Mouse (Mus musculus) stomach, embryonic 14.5 days (tissue): ENCODE results near the gene Gm20431. TPM values are rescaled to one million over a fixed set of nuclear protein-coding genes. Genes with fewer than 3 reads are reported as not detected.
"Not testable (repeated sequence)": the region's sequence is repeated elsewhere in the genome, so short reads cannot be mapped to it uniquely, and the experiment has no call there.

ENCODE experiments used
- ATAC-seq: fragments of 200-750 bp; cut with Nextera tagmentation; 2 replicates; pipeline ENCODE4 v1.8.0; 2017; ENCODE audit warnings: low read depth, moderate TSS enrichment; ENCODE audit not compliant: insufficient number of reproducible peaks, insufficient read depth, low FRiP score
- H3K27ac ChIP-seq: fragments of 300-500 bp; sonication (generic); 2 replicates; pipeline ENCODE4 v1.5.1; 2014; ENCODE audit warnings: mild to moderate bottlenecking, low read length, moderate library complexity, mixed read lengths
- H3K27me3 ChIP-seq: fragments of 300-500 bp; sonication (generic); 2 replicates; pipeline ENCODE4 v1.6.1; 2014; ENCODE audit warnings: low read length, control low read depth, mixed read lengths; ENCODE audit not compliant: control insufficient read depth, insufficient read depth
- H3K36me3 ChIP-seq: fragments of 300-500 bp; sonication (generic); 2 replicates; pipeline ENCODE4 v1.6.1; 2014; ENCODE audit warnings: mild to moderate bottlenecking, control low read depth, low read length, moderate library complexity, mixed read lengths; ENCODE audit not compliant: control insufficient read depth, insufficient read depth
- H3K4me1 ChIP-seq: fragments of 300-500 bp; sonication (generic); 2 replicates; pipeline ENCODE4 v1.6.1; 2014; ENCODE audit warnings: low read length, control low read depth, mixed read lengths; ENCODE audit not compliant: control insufficient read depth, insufficient read depth
- H3K4me2 ChIP-seq: fragments of 300-500 bp; sonication (generic); replicated peaks from 2 replicates; pipeline ENCODE4 v1.6.1; 2014; ENCODE audit warnings: low read depth, low read length, control low read depth
- H3K4me3 ChIP-seq: fragments of 300-500 bp; sonication (generic); 2 replicates; pipeline ENCODE4 v1.5.1; 2014; ENCODE audit warnings: low read depth, low read length, control low read depth
- H3K9ac ChIP-seq: fragments of 300-500 bp; sonication (generic); replicated peaks from 2 replicates; pipeline ENCODE4 v1.6.1; 2014; ENCODE audit warnings: low read depth, mild to moderate bottlenecking, control low read depth, low read length, moderate library complexity, mixed read lengths
- H3K9me3 ChIP-seq: fragments of 300-500 bp; sonication (generic); 2 replicates; pipeline ENCODE4 v1.6.1; 2016; ENCODE audit warnings: low read depth, low read length, control low read depth; ENCODE audit not compliant: control insufficient read depth
- WGBS: fragments of 180-500 bp; shearing (Covaris S2); extraction: QIAGEN DNeasy Blood & Tissue Kit; methylation state at CpG from one replicate; pipeline ENCODE4 v1.1.7; 2014; 5-methylcytosine and 5-hydroxymethylcytosine counted together
- polyA plus RNA-seq: library from polyadenylated mRNA; unstranded; fragments of >200 nt; fragmentation: Nextera tagmentation; extraction: Ambion mirVana; gene quantifications from 2 replicates; pipeline ENCODE4 v1.2.1, GENCODE M21; 2014

The Gm20431 gene
- polyA plus RNA-seq, 1 experiment from 2014 or later, result 8.1 TPM

DNA sequence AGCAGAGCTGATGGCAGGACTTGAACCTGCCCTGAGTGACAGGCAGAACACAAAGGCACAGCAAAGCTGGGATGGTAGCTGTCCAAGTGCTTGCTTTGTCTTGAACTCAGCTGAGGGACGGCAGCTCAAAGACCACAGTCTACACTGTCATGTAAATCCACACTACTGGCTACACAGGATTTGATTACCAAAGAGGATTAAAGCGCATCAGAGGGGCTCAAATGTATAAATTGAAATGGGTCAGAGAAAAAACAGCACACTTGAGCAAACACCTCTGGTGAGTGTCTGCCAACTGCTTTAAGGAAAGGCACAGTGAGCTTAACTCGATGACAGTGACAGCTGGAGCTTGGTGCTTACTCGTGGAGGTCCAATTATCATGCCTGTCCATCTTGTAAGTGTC is 43.8 kb downstream of the Gm20431 start:
- no peak overlapping the region for H3K4me2 ChIP-seq
- H3K9me3 ChIP-seq, result no peaks in the 10 kb centered on the region
- H3K27me3 ChIP-seq, result no peaks in the 10 kb centered on the region
- H3K36me3 ChIP-seq, result peaks cover 39% of the 10 kb centered on the region
- ATAC-seq, result no peak
- 73% methylated on average over 4 of the region's 4 CpGs for WGBS
- no peak overlapping the region for H3K27ac ChIP-seq
- 0 out of 2 replicates have a peak, but pooled peaks cover 5% of the 10 kb centered on the region for H3K4me1 ChIP-seq
- H3K4me3 ChIP-seq, result no peak overlapping the region
- no peak overlapping the region for H3K9ac ChIP-seq

GRCm38 (mm10) chr2:167617034-167617433 is 44.3 kb downstream of the Gm20431 start:
- WGBS, result 84% methylated on average over 3 of the region's 3 CpGs
- no peak for ATAC-seq
- Histone ChIP-seq H3K27ac (no peak overlapping the region), H3K9me3 (no peaks in the 10 kb centered on the region), H3K4me3 (no peak overlapping the region), H3K4me1 (0 out of 2 replicates have a peak, but pooled peaks cover 5% of the 10 kb centered on the region), H3K27me3 (no peaks in the 10 kb centered on the region), H3K4me2 (no peak overlapping the region), H3K9ac (no peak overlapping the region), H3K36me3 (peaks cover 44% of the 10 kb centered on the region)

DNA sequence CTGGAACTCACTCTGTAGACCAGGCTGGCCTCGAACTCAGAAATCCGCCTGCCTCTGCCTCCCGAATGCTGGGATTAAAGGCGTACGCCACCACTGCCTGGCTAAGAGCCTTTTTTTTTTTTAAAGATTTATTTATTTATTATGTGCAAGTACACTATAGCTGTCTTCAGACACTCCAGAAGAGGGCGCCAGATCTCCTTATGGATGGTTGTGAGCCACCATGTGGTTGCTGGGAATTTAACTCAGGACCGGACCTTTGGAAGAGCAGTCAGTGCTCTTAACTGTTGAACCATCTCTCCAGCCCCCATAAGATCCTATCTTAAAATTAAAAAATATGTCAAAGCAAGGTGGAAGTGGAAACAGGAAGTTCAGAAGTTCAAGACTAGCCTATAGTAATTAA is 48.0 kb downstream of the Gm20431 start:
- not testable (repeated sequence) for ATAC-seq, H3K9me3 ChIP-seq, H3K4me1 ChIP-seq, H3K4me2 ChIP-seq, H3K9ac ChIP-seq, H3K27me3 ChIP-seq, H3K4me3 ChIP-seq, H3K27ac ChIP-seq
- peaks cover 60% of the 10 kb centered on the region for H3K36me3 ChIP-seq
- 96% methylated on average over 7 of the region's 7 CpGs for WGBS

DNA sequence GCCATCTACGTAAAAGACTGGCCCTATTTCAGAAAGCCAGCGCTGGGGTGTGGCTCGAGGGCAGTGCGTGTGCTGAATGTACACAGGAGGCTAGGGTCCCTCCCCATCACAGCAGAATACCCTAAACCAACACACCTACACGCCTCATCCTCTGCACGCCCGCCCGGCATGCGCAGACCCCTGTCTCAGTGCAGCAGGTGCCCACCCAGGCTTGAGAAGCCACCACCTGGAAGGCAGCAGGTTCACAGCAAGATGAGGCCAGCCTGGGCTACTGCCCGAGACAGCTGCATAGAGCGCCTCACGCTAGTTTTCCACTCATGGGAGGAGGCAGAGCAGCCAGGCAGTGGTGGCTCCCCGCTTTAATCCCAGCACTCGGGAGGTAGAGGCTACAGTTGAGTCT is 49.2 kb downstream of the Gm20431 start:
- H3K4me3 ChIP-seq, result no peak overlapping the region
- peaks cover 56% of the 10 kb centered on the region for H3K36me3 ChIP-seq
- H3K9ac ChIP-seq, result no peak overlapping the region
- H3K27me3 ChIP-seq, result no peaks in the 10 kb centered on the region
- peak; percentile 17; the same call in 1 of the 2 replicates for ATAC-seq
- no peaks in the 10 kb centered on the region for H3K9me3 ChIP-seq
- H3K4me2 ChIP-seq, result no peak overlapping the region
- WGBS, result 94% methylated on average over 14 of the region's 14 CpGs
- H3K4me1 ChIP-seq, result no peaks in the 10 kb centered on the region
- H3K27ac ChIP-seq, result no peak overlapping the region

GRCm38 (mm10) chr2:167611287-167611686 is 50.0 kb downstream of the Gm20431 start:
- Histone ChIP-seq H3K27me3 (no peaks in the 10 kb centered on the region), H3K4me1 (no peaks in the 10 kb centered on the region), H3K4me3 (no peak overlapping the region), H3K27ac (no peak overlapping the region), H3K36me3 (peaks cover 48% of the 10 kb centered on the region), H3K9me3 (no peaks in the 10 kb centered on the region), H3K9ac (no peak overlapping the region), H3K4me2 (no peak overlapping the region)
- 77% methylated on average over 10 of the region's 10 CpGs for WGBS
- ATAC-seq, result no peak; the same call in 1 of the 2 replicates

- Histone ChIP-seq H3K27me3 (no peaks in the 10 kb centered on the region), H3K36me3 (peaks cover 16% of the 10 kb centered on the region; the same call in 1 of the 2 replicates), H3K27ac (no peak overlapping the region), H3K4me2 (no peak overlapping the region), H3K9ac (no peak overlapping the region), H3K4me3 (no peak overlapping the region), H3K9me3 (no peaks in the 10 kb centered on the region), H3K4me1 (peaks cover 4% of the 10 kb centered on the region; the same call in 1 of the 2 replicates)
- WGBS, result 89% methylated on average over 4 of the region's 4 CpGs
- ATAC-seq, result no peak
These were observed 54.6 kb downstream of the Gm20431 start for GRCm38 (mm10) chr2:167606745-167607123.

GRCm38 (mm10) chr2:167605817-167606744 is 55.2 kb downstream of the Gm20431 start:
- no peaks in the 10 kb centered on the region for H3K27me3 ChIP-seq
- H3K36me3 ChIP-seq, result peaks cover 16% of the 10 kb centered on the region; the same call in 1 of the 2 replicates
- H3K27ac ChIP-seq, result no peak overlapping the region
- no peak overlapping the region for H3K4me2 ChIP-seq
- H3K9ac ChIP-seq, result no peak overlapping the region
- ATAC-seq, result no peak
- peaks cover 4% of the 10 kb centered on the region; the same call in 1 of the 2 replicates for H3K4me1 ChIP-seq
- H3K9me3 ChIP-seq, result no peaks in the 10 kb centered on the region
- 66% methylated on average over 17 of the region's 17 CpGs for WGBS
- H3K4me3 ChIP-seq, result no peak overlapping the region

- H3K36me3 ChIP-seq, result peaks cover 12% of the 10 kb centered on the region; the same call in 1 of the 2 replicates
- no peak overlapping the region for H3K27ac ChIP-seq
- peak; percentile 75; the same call in 1 of the 2 replicates for ATAC-seq
- no peak overlapping the region for H3K4me3 ChIP-seq
- H3K27me3 ChIP-seq, result no peaks in the 10 kb centered on the region
- H3K9me3 ChIP-seq, result no peaks in the 10 kb centered on the region
- 25% methylated on average over 11 of the region's 11 CpGs for WGBS
- H3K4me1 ChIP-seq, result peaks cover 7% of the 10 kb centered on the region; the same call in 1 of the 2 replicates
- no peak overlapping the region for H3K4me2 ChIP-seq
- no peak overlapping the region for H3K9ac ChIP-seq
These were observed 56.0 kb downstream of the Gm20431 start for GRCm38 (mm10) chr2:167605178-167605794.
